Mouse (Mus musculus) right cerebral cortex, adult 18-20 months (tissue): ENCODE measurements around the gene Eral1.

Experiments used
- DNase-seq: peaks from one replicate; pipeline ENCODE4 v3.0.0; 2022; ENCODE audit warnings: mixed read lengths

Eral1 gene

GRCm38 (mm10) chr11:78079961-78080921 is at the start of gene Eral1:
Gene Eral1, minus strand, starts transcription at chr11:78080383.
- peak; percentile 89 for DNase-seq

DNA sequence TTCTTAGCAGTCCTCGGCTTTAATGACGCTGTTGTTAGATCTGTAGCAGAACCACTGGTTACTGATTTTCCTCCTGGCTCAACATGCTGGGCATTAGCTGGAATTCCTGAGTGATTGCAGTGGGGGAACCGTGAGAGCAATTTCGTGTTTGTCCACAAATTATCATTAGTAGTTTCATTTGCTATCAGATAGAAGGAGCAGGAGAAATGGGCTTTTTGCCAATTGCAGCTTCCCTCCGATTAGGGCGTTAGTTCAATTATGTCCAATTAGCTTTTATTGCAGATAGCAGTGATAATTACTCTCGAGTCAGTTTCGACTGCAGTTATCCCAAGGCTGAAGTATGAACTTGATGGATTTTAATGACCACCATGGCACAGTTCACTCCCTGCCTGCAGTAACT is 49.3 kb upstream of the Eral1 start:
- no peak for DNase-seq

DNA sequence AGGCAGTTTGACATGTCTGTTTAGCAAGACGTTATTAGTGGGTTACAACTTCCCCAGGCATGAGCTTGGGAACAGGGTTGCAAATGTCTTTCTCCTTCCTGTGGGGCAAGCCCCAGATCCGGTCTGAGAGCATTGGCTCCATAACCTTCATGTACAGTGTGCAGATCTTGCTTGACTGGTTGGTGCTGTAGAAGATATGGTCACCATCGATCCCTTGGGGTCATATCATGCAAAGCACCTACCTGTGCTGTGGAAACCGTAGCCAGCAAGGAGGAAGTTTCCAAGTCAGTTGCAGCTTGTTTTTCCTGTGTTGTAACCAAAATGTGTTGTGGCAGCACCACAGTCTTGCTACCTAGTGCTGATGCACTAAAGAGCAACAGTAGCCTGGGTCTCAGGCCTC is 46.6 kb upstream of the Eral1 start:
- no peak for DNase-seq

DNA sequence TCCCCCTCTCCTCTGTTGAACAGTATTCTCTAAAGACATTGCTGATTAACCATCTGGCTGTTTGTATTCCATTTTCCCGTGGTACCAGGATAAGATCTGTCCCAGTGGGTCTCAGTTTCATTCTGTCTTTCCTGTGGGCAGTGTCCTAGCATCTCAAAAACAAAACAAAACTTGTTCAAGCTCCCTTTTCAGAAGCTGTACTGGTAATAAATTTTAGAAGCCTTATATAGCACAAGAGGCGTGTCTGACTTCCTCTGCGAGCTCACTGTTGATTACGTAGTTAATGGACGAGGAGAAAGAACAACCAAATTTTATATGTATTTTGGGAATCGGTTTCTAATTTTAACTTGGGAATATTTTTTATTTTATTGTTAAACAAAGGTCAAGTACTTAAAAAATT is 45.5 kb upstream of the Eral1 start:
- no peak for DNase-seq

GRCm38 (mm10) chr11:78123782-78124181 is 43.6 kb upstream of the Eral1 start:
- DNase-seq, result no peak

GRCm38 (mm10) chr11:78122815-78123214 is 42.6 kb upstream of the Eral1 start:
- no peak for DNase-seq

DNA sequence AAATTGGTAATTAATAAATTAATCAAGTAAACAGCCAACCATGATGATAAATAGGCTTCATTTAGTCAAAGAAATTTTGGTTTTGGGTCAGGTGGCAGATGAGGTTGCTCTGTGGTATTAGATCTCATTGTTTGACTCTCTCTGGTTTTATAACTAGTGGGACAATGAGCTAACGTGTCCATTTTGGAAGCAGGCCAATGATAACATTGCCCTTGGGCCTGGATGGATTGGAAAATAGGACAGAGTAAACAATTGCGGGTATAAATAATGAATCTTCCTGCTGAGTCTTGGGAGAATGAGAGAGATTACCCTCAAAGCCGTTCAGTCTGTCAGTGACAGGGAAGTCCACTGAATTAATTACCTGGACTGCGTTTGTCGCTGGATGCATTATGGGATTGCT is 41.0 kb upstream of the Eral1 start:
- no peak for DNase-seq

DNA sequence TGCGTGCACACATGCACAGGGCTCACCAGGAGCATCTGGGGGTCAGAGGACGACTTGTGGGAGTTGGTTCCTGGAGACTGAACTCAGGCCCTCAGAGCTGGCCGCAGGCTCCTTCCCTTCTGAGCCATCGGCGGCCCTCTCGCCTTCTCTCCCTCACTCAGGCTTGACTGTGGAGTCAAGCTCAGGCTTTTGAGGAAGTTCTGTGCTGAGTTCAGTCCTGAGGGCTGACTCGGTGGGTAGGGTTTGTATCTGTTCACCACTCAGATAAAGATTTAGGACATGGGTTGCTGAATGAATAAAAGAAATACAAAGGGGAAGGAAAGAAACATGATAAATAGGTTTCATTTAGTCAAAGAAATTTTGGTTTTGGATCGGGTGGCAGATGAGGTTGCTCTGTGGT is 39.7 kb upstream of the Eral1 start:
- no peak for DNase-seq

- DNase-seq, result no peak
Observed at GRCm38 (mm10) chr11:78118467-78118866, 38.3 kb upstream of the Eral1 start.

DNA sequence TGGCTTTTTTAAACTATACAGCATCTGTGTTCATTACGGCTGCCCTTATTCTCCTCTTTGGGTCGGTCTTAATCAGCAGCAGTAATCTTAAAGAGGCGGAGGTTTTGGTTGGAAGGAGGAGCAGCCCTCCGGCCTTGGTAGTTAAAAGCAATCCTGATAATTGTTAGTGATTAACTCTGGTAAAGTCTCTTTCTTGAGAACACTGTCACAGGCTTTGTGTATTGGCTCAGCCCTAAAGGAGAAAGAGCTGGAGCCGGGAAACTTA is 35.9 kb upstream of the Eral1 start:
- DNase-seq, result no peak

DNA sequence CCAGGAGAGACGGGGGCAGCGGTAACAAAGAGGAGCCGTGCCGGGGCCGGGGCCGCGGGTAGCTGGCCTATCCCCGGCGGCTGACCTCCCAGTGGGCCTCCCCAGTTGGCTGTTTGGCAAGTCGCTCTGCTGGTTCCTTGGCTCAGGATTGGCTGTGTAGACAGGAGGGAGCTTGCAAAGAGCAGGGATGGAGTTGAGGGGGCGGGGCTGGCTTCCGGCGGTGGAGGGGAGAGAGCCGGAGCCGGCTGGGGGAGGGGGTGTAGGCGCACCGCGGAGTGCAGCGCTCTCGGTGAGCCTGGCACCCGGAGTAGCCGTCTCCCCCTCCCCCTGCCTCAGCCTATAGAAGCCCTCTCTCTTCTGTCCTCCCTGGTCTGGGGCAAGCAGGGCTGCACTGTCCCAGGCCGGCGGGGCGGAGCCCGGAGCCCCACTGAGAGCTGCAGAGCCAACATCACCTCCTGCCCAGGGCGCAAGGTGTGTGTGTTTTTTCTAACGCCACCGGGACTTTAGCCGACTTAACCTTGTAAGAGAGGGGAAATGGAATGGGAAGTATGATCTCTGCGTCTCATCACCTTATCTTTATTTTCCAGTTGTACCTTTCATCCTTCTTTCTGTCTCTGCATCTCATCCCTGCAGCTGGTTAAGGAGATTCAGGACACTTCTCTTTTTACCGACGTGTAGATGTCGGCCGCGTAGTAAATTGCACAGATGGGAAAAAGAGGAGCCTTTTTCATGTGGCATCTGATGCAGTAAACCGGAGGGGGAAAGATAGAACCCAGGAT is 35.4 kb upstream of the Eral1 start:
- peak; percentile 97 for DNase-seq

DNA sequence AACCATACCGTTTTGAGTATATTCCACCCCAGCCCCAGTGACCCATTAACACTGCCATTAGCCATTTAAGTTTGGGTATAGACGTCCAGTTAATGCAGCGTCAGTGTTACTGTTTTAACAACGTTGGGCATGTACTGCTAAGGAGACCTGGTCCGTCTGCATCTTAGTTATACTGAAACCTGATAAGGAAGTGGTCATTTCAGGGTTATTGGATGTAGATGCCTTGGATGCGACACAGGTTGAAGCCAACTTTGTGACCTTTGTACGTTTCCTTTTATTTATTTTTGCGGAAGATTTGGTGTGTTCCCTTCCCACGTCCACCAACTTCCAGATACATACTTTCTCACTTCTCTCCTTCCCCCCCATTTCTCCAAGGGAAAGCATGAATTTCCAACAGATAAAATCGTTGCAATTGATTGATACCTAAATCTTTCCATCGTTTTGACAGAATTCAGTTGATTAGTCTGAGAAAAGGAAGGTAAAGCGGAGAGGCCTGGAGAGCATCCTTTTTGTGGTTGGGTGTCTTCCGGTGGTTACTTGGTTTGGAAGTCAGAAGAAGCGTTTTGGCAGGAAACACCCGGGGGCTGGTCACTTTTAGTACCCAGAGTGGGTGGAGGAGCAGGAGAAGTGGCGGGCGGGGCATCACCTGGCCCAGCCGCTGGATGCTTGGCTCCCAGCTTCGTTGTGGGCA is 34.6 kb upstream of the Eral1 start:
- DNase-seq, result no peak

- DNase-seq, result no peak
Observed at GRCm38 (mm10) chr11:78113616-78114015, 33.4 kb upstream of the Eral1 start.

- DNase-seq, result no peak
Observed at GRCm38 (mm10) chr11:78104501-78104900, 24.3 kb upstream of the Eral1 start.

GRCm38 (mm10) chr11:78102958-78103747 is 23.0 kb upstream of the Eral1 start:
- no peak for DNase-seq

GRCm38 (mm10) chr11:78102142-78102541 is 22.0 kb upstream of the Eral1 start:
- no peak for DNase-seq

DNA sequence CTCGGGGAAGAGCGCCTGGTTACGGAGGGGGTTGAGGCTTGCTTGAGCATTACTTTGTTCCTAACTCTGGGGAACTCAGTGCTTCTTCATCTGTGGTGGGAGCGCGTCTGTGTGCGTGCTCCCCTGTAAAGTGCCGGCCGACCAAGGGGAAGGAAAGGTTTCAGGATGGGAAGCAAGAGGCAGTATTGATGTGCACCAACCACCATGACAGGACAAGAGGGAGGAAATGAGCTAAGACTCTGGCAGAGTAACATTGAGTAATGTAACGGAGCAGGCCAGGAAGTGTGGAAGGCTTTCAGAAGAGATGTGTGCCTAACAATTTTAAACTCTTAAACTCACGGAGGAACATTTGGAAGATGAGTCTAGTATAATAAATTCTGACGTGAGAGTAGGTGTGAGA is 20.6 kb upstream of the Eral1 start:
- DNase-seq, result no peak

DNA sequence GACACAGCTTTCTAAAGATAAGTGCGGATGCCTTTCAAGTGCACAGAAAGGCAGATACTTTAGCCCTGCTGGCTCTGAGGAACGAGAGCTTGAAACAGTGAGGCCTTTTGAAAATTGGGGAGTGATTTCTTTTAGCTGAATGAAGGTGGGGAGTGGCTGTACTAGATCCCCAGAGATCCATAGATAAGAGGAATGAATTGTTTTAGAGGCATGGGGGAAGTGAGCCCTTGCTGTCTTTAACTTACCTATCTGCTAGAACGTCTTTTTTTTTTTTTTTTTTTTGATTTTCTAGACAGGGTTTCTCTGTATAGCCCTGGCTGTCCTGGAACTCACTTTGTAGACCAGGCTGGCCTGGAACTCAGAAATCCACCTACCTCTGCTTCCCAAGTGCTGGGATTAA is 16.9 kb upstream of the Eral1 start:
- no peak for DNase-seq

DNA sequence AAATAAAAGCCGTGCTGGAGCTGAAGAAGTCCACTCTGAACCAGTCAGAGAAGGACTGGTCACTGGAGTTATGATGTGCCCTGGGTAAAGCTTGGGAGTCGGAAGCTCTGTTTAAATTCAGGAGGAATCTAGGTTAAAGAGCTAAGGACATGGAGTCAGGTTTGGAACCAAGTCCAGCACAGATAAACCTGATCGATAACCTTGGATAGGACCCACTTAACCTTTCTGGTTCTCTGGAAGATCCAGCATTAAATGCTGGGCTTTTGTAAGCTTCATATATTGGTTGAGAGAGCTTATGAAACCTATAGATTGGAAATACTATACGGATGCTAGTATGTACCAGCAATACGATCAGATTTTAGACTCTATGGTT is 14.9 kb upstream of the Eral1 start:
- no peak for DNase-seq

DNA sequence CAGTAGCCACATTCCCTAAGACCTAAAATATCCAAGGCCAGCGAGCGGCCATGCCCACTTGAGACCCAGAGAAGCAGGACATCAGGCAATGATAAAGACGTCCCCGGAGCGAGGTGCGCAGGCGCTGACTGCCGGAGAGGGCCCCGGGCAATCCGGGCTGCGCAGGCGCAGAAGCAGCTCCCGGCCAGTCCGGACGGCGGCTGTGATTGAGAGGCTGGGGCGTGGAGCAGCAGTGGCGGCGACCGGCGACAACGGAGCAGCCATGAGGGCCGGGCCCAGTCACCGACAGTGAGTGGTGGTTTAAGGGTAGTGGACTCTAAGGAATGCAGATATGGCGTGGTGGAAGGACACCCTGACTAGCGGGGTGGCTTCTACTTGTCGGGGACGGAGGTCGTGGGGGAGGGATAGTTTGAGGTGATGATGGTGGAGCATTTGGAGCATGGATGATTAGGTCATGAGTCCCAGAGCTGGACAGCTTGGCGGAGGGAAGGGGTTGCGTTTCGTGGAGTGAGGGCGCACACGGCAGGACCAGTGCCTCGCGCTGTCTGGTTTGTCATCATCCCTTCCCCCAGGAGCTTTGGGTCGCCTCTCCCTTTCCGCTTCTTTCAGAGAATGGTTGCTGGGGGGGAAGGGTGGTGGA is 14.4 kb upstream of the Eral1 start, which contains the start of gene Fam222b:
Gene Fam222b, plus strand, starts transcription at position 157 of the 640 bp plus-strand sequence.
- peak; percentile 92 for DNase-seq

GRCm38 (mm10) chr11:78094137-78094503 is 13.9 kb upstream of the Eral1 start:
- no peak for DNase-seq

DNA sequence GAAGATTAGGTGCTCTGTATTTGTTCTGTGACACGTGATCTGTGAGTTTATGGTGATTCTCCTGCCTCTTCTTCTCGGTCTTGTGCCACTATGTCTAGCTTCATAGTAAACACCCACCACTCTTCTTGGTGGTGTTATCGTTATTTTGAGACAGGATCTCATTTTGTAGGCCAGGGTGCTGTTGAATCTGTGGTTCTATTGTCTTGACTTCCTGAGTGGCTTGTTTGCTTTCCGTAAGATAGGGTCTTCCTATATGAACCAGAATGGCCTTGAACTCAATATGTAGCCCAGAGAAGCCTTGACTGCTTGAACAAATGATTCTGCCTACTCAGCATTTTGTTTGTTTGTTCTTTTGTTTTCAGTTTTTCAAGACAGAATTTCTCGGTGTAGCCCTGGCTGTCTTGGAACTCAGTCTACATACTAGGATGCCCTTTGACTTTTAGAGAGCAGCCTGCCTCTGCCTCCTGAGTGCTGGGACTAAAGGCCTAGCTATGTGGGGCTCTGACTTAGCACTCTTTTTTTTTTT is 7.6 kb upstream of the Eral1 start:
- DNase-seq, result no peak
